Mouse (Mus musculus) cerebellum, adult 9-10 months (tissue): ENCODE measurements around the gene Uck2.

ENCODE experiments used
- DNase-seq: peaks from one replicate; pipeline ENCODE4 v3.0.0; 2022

Gene Uck2

DNA sequence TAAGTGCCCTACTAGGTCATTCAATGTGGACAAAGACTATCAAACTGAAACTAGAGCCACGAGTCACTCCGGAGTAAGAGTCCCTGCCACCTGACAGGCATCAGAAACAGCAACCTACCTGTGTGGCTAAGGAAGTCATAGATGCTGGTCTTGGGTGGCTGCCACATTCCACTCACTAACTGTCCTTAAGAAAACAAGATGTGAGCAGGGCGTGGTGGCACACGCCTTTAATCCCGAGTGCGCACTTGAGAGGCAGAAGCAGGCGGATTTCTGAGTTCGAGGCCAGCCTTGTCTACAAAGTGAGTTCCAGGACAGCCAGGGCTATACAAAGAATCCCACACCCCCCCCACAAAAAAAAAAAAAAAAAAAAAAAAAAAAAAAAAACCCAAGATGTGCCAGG lies 35.2 kb downstream of the Uck2 start:
- no peak for DNase-seq

DNA sequence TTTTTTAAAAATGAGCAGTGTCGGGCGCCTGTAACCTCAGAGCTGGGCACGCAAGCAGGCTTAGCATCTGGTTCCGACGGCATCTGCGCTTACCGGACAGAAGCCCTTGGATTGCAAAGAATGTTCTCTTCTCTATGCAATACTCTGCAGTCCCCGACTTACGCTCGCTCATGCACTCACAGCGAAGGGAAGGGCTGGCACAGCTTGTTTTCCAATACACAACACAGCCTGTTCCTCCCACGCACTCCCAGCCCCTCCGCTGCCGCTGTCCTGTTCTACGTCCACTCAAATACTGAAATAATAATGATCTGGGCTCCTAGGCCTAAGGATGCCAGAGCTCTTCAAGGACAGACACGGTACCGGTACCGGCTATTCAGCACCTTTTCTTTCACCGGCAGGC lies 35.9 kb downstream of the Uck2 start:
- DNase-seq, result no peak

DNA sequence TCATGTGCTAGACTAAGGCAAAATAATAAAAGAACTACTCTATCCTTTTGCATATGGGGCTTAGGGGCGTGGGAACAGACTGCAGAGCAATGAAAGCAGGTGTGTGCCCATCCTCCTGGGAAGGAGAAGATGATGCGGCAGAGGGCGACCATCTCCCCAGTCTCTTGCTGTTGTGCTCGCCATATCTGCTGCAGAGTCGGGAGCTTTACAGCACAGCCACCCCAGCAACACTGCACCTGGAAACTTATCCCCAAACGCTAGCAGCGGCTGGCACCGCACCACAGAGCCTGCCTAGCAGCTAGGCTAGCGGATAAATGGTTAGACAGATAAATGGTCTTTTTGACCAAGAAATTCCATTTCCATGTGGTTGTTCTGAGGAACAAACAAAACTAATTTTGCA lies 37.2 kb downstream of the Uck2 start:
- no peak for DNase-seq

DNA sequence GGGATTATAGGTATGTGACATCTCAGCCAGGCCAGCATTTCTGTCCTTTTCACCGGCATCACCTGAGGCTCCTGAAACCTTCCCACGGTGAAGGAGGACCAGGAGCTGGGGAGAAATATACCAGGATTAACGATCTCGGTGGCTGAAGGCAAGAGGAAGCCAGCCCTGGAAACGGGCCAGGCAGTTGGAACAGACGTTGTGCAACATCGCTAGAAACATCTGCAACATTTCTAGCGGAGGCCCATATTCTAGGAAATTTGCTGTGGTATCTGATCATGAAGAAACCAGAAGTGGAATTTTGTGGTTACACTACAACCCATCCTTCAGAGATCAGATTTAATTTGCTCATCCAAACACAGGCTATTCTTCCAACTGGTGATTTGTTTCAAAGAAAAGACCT lies 38.1 kb downstream of the Uck2 start:
- DNase-seq, result no peak

DNA sequence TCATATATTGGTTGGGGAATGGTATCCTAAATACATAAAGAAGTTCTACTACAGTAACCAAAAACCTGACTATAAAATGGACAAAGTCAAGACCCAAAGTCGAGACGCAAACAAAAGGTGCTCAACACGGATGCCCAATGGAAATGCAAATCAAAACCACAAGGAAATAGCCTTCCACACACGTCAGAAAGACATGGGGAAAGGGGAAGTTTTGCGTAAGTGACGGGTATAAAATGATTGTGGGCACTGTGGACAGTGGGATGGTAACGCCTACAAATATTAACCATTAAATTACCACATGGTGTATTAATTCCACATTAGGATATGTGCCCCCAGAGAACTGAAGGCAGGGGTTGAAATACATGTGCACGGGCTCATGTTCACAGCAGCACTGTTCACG lies 38.8 kb downstream of the Uck2 start:
- no peak for DNase-seq

DNA sequence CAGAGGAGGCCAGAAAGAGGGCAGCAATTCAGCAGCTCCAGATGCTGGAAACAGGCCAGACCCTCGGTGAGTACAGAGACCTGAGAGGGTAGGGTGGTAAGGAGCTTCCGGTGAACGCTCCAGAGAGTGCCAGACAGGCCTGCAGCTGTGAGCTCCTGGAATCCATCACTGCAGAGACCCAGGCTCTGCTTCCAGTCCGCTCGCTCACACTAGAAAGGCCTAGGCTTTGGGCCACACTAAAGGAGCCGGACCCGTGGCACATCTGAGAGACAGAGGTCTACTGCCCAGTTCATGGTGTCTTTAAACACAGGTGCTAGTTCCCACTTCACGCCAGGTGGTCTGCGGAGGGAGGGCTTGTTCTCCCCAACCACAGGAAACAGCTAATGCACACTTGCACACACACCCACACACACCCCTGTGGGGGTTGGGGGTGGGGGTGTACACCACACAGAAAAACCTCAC lies 39.9 kb downstream of the Uck2 start:
- DNase-seq, result no peak

DNA sequence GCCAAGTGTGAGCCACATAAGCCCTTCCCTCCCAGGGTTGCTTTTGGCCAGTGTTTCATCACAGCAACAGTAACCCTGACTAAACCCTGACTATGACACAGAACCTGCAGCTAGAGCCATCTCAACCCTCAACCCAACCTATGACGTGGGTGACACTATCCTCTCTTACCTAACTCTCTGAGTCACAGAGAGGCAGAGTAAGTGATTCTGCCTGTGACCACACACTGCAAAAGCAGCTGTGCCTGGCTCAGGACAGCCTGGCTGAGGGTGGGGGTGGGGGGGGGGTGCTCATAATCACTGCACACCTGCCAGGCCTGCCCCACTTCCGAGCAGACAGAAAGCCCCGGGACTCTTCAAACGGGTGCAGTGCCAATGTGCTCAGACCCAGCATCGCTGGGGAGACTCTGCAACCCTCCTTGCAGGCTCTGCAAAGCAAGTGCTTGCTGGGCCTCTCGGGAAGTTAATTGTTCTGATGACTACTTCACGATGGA lies 42.9 kb downstream of the Uck2 start:
- no peak for DNase-seq

DNA sequence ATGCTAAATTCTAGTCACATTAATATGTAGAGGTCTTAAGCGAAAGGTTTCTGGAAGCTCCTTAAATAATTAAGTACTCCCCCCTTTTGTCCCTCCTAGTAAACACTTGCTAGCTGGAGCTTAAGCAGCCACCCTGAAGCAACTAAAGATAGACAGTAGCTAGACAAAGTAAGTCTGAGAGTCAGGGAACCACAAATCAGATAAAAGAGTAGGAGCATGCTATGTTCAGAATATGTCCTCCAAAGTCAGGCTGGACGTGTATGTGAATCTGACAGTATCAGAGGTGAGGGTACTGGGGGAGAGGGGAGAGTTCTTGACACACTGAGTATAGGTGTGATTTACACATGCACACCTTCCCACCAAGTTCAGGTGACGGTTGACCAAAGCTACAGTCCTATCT lies 43.6 kb downstream of the Uck2 start:
- no peak for DNase-seq

DNA sequence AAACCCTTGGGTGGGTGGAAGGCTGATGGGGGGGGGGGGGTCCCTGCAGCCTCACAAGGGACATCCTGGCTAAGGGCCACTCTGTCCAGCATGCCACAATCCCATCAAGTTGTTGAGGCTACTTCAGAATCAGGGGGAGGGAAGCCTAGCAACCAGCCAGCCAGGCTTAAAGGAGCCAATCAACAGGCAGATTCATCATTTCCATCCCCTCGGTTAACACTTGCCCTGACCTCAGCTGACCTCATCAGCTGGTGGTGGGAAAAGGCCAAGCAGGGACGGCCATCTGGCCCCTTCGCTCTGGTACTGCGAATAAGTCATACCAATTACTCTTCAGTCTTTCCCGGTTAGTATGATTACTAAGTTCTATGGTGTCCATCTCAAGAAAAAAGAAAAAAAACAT lies 44.8 kb downstream of the Uck2 start:
- peak; percentile 59 for DNase-seq

DNA sequence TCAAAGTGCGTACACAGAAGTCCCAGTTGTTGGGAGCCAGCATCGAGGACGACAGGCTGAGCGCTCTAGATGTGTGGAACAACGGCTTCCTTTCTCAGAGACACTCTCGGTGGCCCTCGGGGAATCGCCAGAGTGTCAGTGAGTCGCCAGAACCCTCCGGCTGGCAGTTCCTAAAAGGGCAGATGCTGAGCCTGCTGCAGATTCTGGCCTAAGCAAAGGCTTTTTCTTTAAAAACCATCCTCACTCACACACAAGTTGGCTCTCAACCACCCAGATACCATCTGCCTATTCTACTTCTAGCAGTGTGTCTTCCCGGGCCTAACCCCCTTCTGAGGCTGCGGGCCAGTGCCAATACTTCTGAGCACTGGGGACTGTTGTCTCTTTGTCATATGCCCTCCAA lies 45.2 kb downstream of the Uck2 start:
- peak; percentile 79 for DNase-seq

DNA sequence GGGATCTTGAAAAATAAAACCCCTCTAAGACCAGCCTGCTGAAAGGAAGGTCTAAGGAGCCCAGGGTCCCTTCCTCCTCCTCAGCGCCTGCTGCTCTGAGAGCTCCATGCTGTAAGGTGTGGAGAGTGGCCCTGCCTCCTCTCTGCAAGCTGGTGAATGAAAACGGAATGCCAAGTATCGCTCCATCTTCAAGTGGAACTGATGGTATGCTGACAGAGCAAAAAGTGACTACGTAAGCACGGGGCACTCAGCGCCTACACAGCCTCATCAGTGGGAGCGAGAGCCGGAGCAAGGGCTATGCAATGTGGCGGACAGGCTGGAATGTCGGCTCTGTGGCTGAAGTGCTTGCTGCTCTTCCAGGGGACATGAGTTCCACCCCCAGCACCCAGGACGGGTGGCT lies 47.3 kb downstream of the Uck2 start:
- DNase-seq, result no peak

DNA sequence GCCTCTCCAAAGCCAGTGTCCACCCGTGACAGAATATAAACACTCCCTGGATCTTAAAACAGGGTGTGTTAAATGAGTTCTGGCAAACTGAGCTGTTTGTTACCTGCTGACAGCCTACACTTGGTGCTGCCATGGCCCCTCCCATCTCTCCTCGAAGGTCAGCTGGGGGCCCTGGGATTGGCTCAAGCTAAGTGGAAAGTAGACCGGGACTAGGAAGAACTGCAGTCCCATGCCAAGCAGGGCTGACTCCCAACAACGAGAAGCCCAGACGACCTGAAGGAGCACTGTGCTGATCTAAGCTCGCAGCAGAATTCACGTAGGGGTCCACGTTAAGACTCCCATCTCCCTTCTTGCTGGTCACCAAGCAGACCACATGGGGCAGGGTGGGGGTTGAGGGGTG lies 48.3 kb downstream of the Uck2 start:
- no peak for DNase-seq

DNA sequence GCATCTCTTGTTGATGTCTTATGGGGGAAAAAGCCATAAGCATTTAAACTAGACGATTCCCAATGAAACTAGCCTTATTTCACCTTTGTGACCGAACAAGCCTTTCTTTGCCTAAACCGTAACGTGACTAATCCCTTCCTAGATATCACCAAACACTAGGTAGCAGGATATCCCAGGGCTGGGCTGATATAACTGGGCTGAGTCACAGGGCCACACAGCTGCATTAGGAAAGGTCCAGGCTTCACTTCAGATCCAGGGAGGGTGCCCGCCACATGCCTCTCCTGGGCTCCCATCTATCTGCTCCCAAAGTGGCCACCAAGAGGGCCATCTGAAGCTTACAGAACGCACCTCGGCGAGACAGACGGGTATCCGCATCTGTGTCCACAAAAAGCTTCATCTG lies 50.8 kb downstream of the Uck2 start:
- DNase-seq, result no peak

DNA sequence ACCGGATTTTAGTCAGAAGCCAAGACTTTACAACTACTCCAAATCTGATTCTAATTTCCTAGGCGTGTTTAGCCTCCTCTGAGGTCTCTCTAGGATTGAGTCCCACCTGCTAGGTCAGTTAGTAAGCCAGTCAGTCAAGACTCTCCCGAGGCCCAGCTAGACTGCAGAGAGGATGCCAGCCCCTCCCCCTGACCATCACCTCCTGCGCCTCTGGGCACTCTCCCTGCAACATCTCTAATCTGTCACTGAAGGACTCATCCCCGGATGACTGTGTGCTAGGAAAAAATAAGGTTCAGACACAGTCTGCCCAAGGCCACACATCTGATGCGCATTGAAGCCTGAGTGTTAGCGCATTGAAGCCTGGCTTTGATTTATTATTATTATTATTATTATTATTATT lies 52.2 kb downstream of the Uck2 start:
- DNase-seq, result no peak

DNA sequence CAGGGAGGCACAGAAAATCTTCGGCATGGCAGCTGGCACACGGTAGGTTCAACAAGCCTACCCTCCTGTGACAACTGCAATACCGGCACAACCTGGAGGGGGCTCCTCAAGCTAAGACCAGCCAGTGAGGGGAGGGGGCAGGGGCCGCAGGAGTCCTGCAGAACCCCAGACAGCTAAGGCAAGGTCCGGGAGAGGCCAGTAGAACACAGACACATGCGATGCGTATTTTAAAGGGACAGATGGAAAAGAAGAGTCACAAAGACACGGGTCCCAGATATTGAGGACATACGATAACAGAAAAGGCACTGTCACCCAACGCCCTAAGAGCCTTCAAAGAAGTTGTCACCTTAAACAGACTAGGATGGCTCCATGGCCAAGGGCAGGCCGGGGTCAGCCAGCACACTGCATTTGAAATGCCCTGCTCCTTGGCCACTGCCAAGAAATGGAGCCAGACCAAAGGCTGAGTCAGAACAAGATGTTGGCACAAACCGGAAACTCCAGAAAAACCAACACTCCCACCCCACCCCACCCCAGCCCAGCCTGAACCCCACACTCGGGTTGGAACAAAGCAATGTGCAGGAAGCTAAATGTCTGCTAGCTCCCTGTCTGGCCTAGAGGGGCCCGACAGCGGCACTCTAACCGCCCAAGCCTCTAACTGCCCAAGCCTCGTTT lies 53.4 kb downstream of the Uck2 start:
- no peak for DNase-seq

DNA sequence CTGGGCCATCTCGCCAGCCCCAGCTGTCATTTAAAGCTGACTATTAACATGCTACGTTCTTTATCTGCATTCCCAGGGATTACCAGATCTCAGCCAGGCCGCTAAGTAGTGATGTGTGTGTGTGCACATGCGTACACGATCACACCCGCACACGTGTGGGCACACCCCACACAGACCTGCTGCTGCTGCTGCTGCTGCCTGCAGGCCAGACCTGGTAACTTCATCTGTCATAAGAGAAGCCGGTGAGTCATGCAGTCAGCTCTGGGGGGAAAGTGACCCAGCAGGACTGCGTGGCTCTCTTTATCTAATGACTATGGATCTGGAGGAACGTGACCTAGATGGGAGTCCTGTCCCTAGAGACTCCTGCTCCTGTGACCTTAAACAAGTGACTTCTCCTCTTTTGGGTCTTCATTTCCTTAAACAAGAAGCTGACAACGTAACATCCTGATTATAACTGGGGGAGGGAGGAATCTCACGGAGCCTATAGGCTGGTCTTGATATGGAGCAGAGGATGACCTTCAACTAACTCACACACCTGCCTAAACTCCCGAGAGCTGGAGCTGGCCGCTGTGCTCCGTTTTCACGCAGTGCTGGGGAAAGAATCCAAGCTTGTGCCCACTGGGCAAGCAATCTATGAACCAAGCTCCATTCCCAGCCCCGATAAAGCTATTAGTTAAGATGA lies 54.0 kb downstream of the Uck2 start:
- no peak for DNase-seq

DNA sequence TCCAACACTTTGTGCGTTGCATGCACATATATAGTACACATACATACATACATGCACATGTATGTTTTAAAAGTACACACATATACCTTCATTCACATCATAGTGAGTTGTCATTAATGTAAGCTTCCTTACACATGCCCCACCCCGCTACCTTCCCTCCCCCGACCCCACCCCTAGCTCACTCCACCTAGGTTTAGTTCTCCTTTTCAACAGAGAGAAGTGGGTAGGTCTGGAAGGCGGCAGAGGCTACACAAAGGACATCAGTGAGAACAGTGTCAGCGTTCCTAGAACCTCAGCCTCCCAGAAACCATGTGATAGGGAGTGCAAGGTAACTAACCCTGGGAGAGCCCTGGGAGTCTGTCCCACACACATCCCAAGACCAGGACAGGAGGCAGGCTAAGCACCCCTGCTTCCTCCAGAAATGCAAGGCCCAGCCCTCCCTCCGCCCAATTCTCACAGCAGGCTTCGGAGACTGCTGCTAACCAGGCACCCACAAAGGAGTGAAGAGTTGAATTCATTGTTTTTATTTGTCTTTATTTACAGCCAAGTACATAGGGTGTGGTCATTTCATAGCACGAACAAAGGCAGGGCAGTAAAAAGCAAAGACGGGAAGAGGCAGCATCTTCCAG lies 62.6 kb downstream of the Uck2 start:
- DNase-seq, result no peak

DNA sequence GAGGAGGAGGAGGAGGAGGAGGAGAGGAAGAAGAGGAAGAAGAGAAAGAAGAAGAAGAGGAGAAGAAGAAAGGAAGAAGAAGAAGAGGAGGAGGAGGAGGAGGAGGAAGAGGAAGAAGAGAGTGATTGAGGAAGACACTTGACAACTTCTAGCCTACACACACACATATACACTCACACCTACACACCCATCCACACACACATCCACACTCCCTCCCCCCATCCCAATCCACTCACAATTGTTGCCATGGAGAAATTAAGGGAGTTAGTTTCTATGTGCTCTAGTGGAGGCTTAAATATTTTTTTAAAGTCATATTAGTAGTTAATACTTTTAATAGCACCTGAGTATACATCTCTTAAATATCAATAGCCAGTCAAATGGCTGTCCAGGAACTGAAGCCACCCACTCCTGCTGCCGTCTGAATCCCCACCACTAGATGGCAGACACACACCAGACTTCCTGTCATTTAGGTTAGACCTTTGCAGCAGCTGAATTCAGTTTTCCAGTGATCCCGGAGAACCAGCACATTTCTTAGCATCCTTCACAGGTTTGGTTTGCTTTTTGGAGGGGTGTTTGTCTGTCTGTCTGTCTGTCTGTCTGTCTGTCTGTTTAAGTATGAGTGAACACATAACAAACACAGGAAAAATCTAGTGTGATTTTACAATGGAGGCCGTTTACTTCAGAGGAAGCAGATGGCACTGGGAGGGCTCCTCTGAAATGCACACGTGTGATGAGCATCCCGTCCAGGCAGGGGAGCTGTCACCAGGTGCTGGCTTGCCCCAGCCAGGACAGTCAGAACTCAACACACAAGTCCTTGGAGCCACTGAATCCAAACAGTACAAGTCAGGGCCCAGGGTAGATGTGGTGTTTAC lies 64.6 kb downstream of the Uck2 start:
- DNase-seq, result peak; percentile 93

DNA sequence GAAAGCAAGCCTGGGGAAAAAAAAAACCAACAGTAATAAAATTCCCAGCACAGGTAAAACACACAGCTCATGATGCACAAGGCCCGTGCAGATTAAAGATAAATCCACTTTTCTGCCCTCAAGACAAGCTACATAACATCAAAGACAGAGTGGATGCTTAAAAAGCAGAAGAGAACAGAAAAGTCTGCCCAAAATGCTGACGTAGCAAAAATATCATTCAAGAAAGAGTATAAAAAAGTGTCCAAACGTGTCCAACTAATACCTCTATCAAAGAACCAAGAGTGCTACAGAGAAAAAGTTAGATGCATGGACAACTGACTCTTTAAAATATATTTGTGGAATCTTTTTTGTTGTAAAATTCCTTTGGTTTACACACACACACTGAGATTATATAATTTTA lies 69.7 kb downstream of the Uck2 start:
- no peak for DNase-seq

DNA sequence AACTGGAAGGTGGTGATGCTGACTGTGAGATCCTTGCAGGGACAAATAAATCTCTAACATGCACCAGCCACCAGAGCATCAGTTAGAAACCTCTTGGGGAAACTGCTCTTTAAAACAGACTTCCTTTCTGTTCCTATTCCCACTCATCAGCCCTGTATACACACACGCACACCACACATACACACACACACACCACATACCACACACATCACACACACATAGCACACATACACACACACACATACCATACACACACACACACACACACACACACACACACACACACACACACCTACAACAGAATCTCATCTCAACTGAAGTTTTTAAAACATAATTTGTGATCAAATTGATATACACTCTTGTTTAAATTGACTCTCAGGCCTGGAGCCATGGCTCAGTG lies 72.4 kb downstream of the Uck2 start:
- DNase-seq, result no peak

DNA sequence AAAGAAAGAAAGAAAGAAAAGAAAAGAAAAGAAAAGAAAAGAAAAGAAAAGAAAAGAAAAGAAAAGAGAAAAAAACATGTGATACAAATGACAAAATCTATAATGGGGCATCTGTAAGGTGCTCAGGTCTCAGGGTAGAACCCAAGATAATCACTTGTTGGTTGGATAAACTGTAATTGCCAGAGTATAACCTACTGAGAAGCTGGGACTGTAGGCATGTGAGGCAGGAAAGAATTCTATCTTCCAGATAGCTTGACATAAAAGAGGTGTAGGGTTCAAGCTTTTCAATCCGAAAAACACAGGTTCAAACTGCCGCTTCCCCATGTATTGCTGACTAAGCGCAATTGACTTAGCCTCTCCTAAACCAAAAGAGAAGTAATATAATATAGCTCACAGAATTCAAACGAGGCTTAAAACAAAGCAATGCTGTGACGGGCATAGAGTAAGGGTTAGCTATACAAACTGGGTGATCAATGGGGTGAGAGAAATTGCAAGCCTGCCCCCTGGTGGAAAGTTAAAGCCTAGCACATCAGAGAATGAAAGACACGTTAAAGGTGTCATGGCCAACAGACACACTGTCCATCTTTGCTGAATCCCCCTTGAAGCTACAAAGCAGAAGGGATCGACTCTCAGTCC lies 73.0 kb downstream of the Uck2 start:
- peak; percentile 86 for DNase-seq

DNA sequence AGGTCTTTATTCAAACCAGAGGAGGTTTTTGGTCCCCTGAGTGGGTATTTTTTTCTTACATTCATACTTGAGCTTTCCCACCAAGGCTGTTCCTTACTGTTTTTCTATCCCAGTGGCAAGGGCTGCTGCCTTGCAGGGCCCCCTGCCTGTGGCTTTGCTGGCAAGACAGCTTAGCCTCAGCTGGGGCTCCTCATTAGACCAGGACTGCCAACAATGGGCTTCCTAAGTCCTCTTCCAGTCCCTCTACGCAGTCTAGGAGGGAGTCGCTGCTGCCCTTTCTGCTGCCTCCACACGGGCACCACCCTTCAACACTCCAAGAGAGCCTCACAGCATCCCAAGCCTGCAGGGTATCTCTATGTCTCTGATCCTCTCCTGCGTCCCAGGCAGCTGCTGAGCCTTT lies 76.3 kb downstream of the Uck2 start:
- DNase-seq, result no peak
